Mouse (Mus musculus) MEL (cell line): ENCODE results near the gene Sox30. TPM values are rescaled to one million over a fixed set of nuclear protein-coding genes. Genes with fewer than 3 reads are reported as not detected.

Source experiments
- DNase-seq: peaks from one replicate; pipeline ENCODE4 v3.0.0; 2011; ENCODE audit warnings: low read depth, low spot score
- H3K27ac ChIP-seq: 2 replicates; pipeline ENCODE4 v1.5.1; 2012; ENCODE audit warnings: low read depth, mild to moderate bottlenecking, control low read depth, low read length, moderate library complexity; ENCODE audit not compliant: control insufficient read depth
- H3K27me3 ChIP-seq, 2 experiments: fragments of 150-350 bp in 1 of 2; sonication (generic) in 1 of 2; 2 replicates each; pipeline ENCODE4 v1.6.1; 2012; ENCODE audit warnings: low read length in 2 of 2, mild to moderate bottlenecking in 2 of 2, improper control_type of control experiment in 1 of 2, moderate library complexity in 1 of 2; ENCODE audit not compliant: insufficient read depth in 2 of 2, control insufficient read depth in 1 of 2
- H3K36me3 ChIP-seq, 2 experiments: 2 replicates each; pipeline ENCODE4 v1.6.1; 2012 to 2014; ENCODE audit warnings: low read length in 2 of 2, improper control_type of control experiment in 1 of 2, inconsistent platforms in 1 of 2, mild to moderate bottlenecking in 1 of 2; ENCODE audit not compliant: insufficient read depth in 2 of 2, control insufficient read depth in 1 of 2
- H3K4me1 ChIP-seq, 2 experiments: fragments of 150-350 bp in 1 of 2; sonication (generic) in 1 of 2; 2 replicates each; pipeline ENCODE4 v1.6.1; 2012; ENCODE audit warnings: low read length in 2 of 2, improper control_type of control experiment in 1 of 2, mild to moderate bottlenecking in 1 of 2; ENCODE audit not compliant: insufficient read depth in 2 of 2, control insufficient read depth in 1 of 2
- H3K4me3 ChIP-seq, 2 experiments: fragments of 150-350 bp in 1 of 2; sonication (generic) in 1 of 2; 2 replicates each; pipeline ENCODE4 v1.5.1; 2012; ENCODE audit warnings: low read depth in 2 of 2, low read length in 2 of 2, mild to moderate bottlenecking in 2 of 2, moderate library complexity in 2 of 2, control low read depth in 1 of 2, improper control_type of control experiment in 1 of 2; ENCODE audit not compliant: control insufficient read depth in 1 of 2, insufficient read depth in 1 of 2
- H3K79me2 ChIP-seq: 2 replicates; pipeline ENCODE4 v1.6.1; 2012; ENCODE audit warnings: mild to moderate bottlenecking, low read length, moderate library complexity; ENCODE audit not compliant: control insufficient read depth, poor library complexity, insufficient read depth
- H3K9ac ChIP-seq: 2 replicates; pipeline ENCODE4 v1.6.1; 2012; ENCODE audit warnings: low read depth, mild to moderate bottlenecking, control low read depth, low read length, moderate library complexity; ENCODE audit not compliant: control insufficient read depth, poor library complexity, severe bottlenecking
- H3K9me3 ChIP-seq: fragments of 150-350 bp; sonication (generic); replicated peaks from 2 replicates; pipeline ENCODE4 v1.6.1; 2012; ENCODE audit warnings: mild to moderate bottlenecking, low read length, improper control_type of control experiment, moderate library complexity; ENCODE audit not compliant: insufficient read depth
- CHD2 ChIP-seq: IDR thresholded peaks from 2 replicates; pipeline ENCODE4 v1.6.1; 2011; ENCODE audit warnings: low read length, improper control_type of control experiment
- ELF1 ChIP-seq: IDR thresholded peaks from 2 replicates; pipeline ENCODE4 v1.6.1; 2014; ENCODE audit warnings: low read depth, mild to moderate bottlenecking, inconsistent platforms, low read length, improper control_type of control experiment, moderate library complexity
- EP300 ChIP-seq, 2 experiments: IDR thresholded peaks; 2 replicates each; pipeline ENCODE4 v1.6.1; 2011; ENCODE audit warnings: improper control_type of control experiment in 2 of 2, low read length in 2 of 2, low read depth in 1 of 2, mild to moderate bottlenecking in 1 of 2
- ETS1 ChIP-seq: IDR thresholded peaks from 2 replicates; pipeline ENCODE4 v1.6.1; 2012; ENCODE audit warnings: low read depth, mild to moderate bottlenecking, inconsistent platforms, low read length, improper control_type of control experiment, moderate library complexity
- JUND ChIP-seq: IDR thresholded peaks from 2 replicates; pipeline ENCODE4 v1.6.1; 2011; ENCODE audit warnings: low read depth, mild to moderate bottlenecking, improper control_type of control experiment, low read length
- KAT2A ChIP-seq: conservative IDR thresholded peaks from 2 replicates; pipeline ENCODE4 v1.6.1; 2012; ENCODE audit warnings: low read depth, low read length, improper control_type of control experiment, inconsistent platforms
- MAFK ChIP-seq: IDR thresholded peaks from 2 replicates; pipeline ENCODE4 v1.6.1; 2011; ENCODE audit warnings: low read depth, mild to moderate bottlenecking, low read length, improper control_type of control experiment, borderline replicate concordance
- MAZ ChIP-seq: IDR thresholded peaks from 2 replicates; pipeline ENCODE4 v1.6.1; 2012; ENCODE audit warnings: low read depth, mild to moderate bottlenecking, inconsistent platforms, low read length, improper control_type of control experiment
- MEF2A ChIP-seq: IDR thresholded peaks from 2 replicates; pipeline ENCODE4 v1.6.1; 2014; ENCODE audit warnings: low read depth, mild to moderate bottlenecking, inconsistent platforms, low read length, improper control_type of control experiment; ENCODE audit not compliant: poor library complexity, insufficient replicate concordance, severe bottlenecking; ENCODE audit errors: extremely low read depth
- MXI1 ChIP-seq: IDR thresholded peaks from 2 replicates; pipeline ENCODE4 v1.6.1; 2011; ENCODE audit warnings: mild to moderate bottlenecking, low read depth, low read length, improper control_type of control experiment
- MYB ChIP-seq: IDR thresholded peaks from 2 replicates; pipeline ENCODE4 v1.6.1; 2011; ENCODE audit warnings: mild to moderate bottlenecking, low read depth, low read length, improper control_type of control experiment
- MYC ChIP-seq: IDR thresholded peaks from 2 replicates; pipeline ENCODE4 v1.6.1; 2011; ENCODE audit warnings: low read depth, mild to moderate bottlenecking, low read length, improper control_type of control experiment, moderate library complexity
- POLR2AphosphoS2 ChIP-seq: IDR thresholded peaks from 2 replicates; pipeline ENCODE4 v1.6.1; 2011; ENCODE audit warnings: low read length, improper control_type of control experiment
- RAD21 ChIP-seq: IDR thresholded peaks from 2 replicates; pipeline ENCODE4 v1.6.1; 2011; ENCODE audit warnings: mild to moderate bottlenecking, low read depth, low read length, improper control_type of control experiment
- SMC3 ChIP-seq: IDR thresholded peaks from 2 replicates; pipeline ENCODE4 v1.6.1; 2011; ENCODE audit warnings: low read depth, low read length, improper control_type of control experiment
- TAL1 ChIP-seq: IDR thresholded peaks from 2 replicates; pipeline ENCODE4 v1.6.1; 2012; ENCODE audit warnings: mild to moderate bottlenecking, inconsistent platforms, low read length, moderate library complexity, mixed read lengths
- UBTF ChIP-seq: IDR thresholded peaks from 2 replicates; pipeline ENCODE4 v1.6.1; 2012; ENCODE audit warnings: low read depth, mild to moderate bottlenecking, inconsistent platforms, low read length, improper control_type of control experiment, moderate library complexity, borderline replicate concordance; ENCODE audit not compliant: insufficient read depth
- USF2 ChIP-seq, 2 experiments: IDR thresholded peaks; 2 replicates each; pipeline ENCODE4 v1.6.1; 2011 to 2012; ENCODE audit warnings: improper control_type of control experiment in 2 of 2, low read length in 2 of 2, borderline replicate concordance in 1 of 2, inconsistent platforms in 1 of 2, low read depth in 1 of 2, mild to moderate bottlenecking in 1 of 2; ENCODE audit not compliant: insufficient read depth in 1 of 2
- ZKSCAN1 ChIP-seq: IDR thresholded peaks from 2 replicates; pipeline ENCODE4 v1.6.1; 2012; ENCODE audit warnings: low read depth, mild to moderate bottlenecking, inconsistent platforms, low read length, improper control_type of control experiment, moderate library complexity
- ZNF384 ChIP-seq: IDR thresholded peaks from 2 replicates; pipeline ENCODE4 v1.6.1; 2012; ENCODE audit warnings: low read depth, mild to moderate bottlenecking, inconsistent platforms, low read length, improper control_type of control experiment
- polyA plus RNA-seq, 2 experiments: library from polyadenylated mRNA; stranded (reverse) in 1 of 2; unstranded in 1 of 2; fragments of >175 nt in 1 of 2; fragments of >200 nt in 1 of 2; gene quantifications; 2 replicates each; pipeline versions ENCODE4 v1.2.1 to v1.2.4; 2012; ENCODE audit warnings: low replicate concordance in 2 of 2, low read depth in 1 of 2; ENCODE audit not compliant: insufficient read length in 2 of 2, insufficient read depth in 1 of 2, missing spikeins in 1 of 2
- total RNA-seq: library from RNA; depleted of rRNA; stranded (reverse); fragments of 300-350 nt; gene quantifications from 2 replicates; pipeline ENCODE4 v1.2.3, GENCODE M21; 2012; rRNA removed

Gene Sox30
- not detected in 2 replicates for total RNA-seq
- polyA plus RNA-seq = not detected

- Histone ChIP-seq H3K4me1 (no peaks in the 10 kb centered on the region), H3K9me3 (no peaks in the 10 kb centered on the region), H3K27me3 (peaks cover 6 to 9% of the 10 kb centered on the region in 2 experiments), H3K4me3 (no peak within 1 kb of the TSS), H3K27ac (no peak within 1 kb of the TSS), H3K79me2 (no peaks in the 10 kb centered on the region), H3K9ac (no peak within 1 kb of the TSS)
- DNase-seq = no peak
- TF ChIP-seq ELF1 (no peak), POLR2AphosphoS2 (no peak), MXI1 (no peak), SMC3 (no peak), MYC (no peak), MAFK (no peak), RAD21 (no peak), MYB (no peak), ETS1 (no peak), KAT2A (no peak), EP300 (IDR thresholded peaks at IDR 0.05; ENCODE audit: low read depth in 1 of 2, low read length in 2 of 2) (no peak), JUND (no peak), ZKSCAN1 (no peak), TAL1 (no peak)
- TF ChIP-seq, all 39 proteins: peak for 0
- no peaks in the 10 kb centered on the region for H3K36me3 ChIP-seq
Measured at GRCm38 (mm10) chr11:45979946-45980892, at the start of gene Sox30. TSS of gene Sox30 (plus strand) at chr11:45980310.

GRCm38 (mm10) chr11:45932771-45933170 is 47.3 kb upstream of the Sox30 start:
- peaks cover 0 to 11% of the 10 kb centered on the region in 2 experiments; a peak in 2 of 4 replicates for H3K36me3 ChIP-seq

More at GRCm38 (mm10) chr11:45932771-45933170, 47.3 kb upstream of the Sox30 start:
- no peaks in the 10 kb centered on the region for H3K27me3 ChIP-seq
- H3K27ac ChIP-seq = no peak overlapping the region
- no peaks in the 10 kb centered on the region; the same call in 1 of the 2 replicates for H3K79me2 ChIP-seq
- no peak for DNase-seq
- H3K9ac ChIP-seq = no peak overlapping the region
- TF ChIP-seq ELF1 (no peak), POLR2AphosphoS2 (no peak), TAL1 (no peak), MYC (no peak), MAZ (no peak), CHD2 (no peak), UBTF (no peak), ZNF384 (no peak), USF2 (IDR thresholded peaks at IDR 0.05; ENCODE audit: borderline replicate concordance in 1 of 2, insufficient read depth in 1 of 2, low read depth in 1 of 2, low read length in 2 of 2) (no peak), MEF2A (no peak), JUND (no peak), MYB (no peak)
- TF ChIP-seq, all 39 proteins: peak for 0
- no peaks in the 10 kb centered on the region for H3K9me3 ChIP-seq
- H3K4me1 ChIP-seq = no peaks in the 10 kb centered on the region
- H3K4me3 ChIP-seq = no peak overlapping the region
